Mouse (Mus musculus): ENCODE data around the gene Gzmb.
"Not testable (repeated sequence)": the region's sequence is repeated elsewhere in the genome, so short reads cannot be mapped to it uniquely, and the experiment has no call there.

The Gzmb gene

DNA sequence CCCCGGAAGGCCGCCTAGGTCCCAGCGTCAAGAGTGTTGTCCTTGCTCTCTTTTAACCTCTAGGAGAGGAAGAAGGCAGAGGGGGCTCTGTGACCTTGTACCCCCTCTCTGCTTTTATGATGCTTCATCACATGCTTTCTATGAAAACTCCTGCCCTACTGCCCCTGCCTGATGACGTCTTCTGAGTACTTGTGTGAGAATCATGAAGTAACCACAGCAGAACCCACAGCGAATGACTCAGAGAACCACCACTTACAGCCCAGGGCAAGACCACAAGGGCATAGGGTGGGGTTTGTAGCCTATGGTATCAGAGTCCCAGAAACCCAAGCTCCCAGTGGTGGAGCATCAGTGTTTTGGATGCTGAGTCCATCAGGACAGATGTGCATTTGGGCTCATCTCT is at the start of gene Gzmb:
Gene Gzmb (minus strand): TSS at position 108 of the 400 bp plus-strand sequence.
- DNase-seq: no peak

DNA sequence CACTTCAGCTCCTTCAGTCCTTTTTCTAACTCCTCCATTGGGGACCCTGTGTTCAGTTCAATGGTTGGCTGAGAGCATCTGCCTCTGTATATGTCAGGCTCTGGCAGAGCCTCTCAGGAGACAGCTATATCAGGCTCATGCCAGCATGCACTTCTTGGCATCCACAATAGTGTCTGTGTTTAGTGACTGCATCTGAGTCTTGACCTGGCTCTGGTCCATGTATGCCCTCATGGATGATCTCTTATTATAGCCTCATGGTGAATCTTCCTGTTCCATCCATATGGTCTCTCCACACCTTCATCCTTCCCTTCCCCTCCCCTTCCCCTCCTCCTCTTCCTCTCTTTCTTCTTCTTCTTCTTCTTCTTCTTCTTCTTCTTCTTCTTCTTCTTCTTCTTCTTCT is 49.7 kb upstream of the Gzmb start:
- not testable (repeated sequence) for DNase-seq

DNA sequence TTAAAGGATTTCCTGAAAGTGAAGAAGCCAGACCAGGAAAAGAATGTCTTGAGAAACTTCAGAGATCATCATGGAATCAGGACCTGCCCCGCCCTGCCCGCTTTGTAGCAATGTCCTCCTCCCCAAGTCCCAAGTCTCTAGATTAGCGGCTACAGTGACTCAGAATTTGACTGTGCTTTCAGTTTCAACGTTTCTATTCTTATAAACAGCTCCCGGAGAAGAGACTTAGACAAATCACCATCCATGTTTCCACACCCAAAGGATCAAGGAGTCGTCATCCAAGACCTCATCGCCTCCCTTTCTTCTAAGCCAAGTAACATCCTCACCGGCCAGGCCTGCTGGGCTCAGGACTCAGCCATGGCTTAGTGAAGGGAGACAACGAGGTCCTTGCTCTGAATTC is 48.2 kb upstream of the Gzmb start:
- DNase-seq: no peak

DNA sequence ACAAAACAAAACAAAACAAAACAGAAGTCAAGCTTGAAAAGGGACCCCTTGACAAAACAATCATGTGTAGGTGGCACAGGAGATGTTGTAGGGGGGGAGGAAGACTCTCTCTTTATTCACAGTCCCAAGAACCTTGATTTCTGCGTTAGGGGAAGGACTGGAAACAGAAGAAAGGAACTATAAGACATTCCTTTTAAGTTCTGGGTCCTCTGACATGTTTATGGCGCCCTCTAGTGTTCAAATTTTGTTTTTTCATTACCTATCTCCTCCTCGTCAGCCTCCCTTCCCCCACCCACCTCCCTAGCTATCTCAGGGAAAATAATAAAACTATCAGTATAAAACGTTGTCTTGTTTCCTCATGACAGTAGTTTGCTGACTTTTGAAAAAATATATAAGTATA is 42.1 kb upstream of the Gzmb start:
- DNase-seq: peak; percentile 13

DNA sequence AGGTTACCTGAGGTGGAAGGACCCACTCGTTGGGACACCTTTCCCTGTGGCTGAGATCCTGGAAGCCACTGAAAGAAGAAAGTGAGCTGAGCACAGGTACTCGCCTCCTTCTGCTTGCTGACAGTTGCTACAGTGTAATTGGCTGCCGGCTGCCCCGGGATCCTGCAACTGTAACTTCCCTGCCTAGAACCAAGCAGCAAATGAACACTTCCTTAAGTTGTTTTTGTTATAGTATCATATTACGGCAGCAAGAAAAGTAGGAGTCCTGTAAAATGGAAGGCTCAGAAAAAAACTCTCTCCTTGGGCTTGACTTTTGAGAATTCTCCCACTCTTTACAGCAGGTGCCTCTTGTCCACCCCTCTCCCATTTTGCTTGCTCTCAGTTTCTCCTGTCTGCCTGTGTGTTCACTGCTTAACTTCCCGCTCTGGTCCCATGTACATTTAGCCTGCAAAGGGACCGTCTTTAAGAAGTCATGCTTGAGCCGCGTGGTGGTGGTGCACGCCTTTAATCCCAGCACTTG is 41.5 kb upstream of the Gzmb start:
- DNase-seq: no peak

DNA sequence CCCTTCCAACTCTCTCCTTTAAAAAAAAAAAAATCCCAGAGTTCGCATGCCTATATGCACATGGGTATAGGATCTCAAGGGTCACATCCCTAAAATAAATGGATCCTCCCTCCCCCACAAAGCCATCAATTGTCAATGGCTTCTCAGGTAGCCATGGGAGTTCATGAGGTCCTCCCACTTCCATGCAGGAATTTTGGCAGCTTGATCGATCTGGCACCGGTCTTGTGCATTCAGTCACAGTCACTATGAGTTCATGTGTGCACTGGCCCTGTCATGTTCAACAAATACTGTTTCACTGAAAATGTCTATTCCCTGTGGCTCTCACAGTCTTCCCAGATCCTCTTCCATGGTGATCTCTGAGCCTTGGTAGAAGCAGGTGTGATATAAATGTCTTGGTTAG is 40.0 kb upstream of the Gzmb start:
- no peak for DNase-seq

DNA sequence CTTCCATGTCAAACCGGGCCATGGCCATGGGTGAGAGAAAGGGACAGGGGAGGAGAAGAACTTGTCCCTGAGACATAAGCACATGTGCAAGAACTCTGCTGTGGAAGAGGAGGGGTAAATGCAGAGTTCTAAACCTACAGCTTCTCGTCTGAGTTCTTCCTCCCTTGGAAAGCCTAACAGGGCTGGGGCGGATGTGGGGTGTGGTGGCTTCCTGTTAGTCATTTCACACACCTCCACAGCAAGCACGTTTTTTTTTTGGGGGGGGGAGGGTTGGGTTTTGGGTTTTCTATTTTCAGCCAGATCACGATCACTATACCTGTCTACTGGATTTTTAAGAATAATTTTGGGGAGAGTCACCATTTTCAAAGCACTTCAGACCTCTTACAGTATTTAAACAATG is 34.7 kb upstream of the Gzmb start:
- no peak for DNase-seq

DNA sequence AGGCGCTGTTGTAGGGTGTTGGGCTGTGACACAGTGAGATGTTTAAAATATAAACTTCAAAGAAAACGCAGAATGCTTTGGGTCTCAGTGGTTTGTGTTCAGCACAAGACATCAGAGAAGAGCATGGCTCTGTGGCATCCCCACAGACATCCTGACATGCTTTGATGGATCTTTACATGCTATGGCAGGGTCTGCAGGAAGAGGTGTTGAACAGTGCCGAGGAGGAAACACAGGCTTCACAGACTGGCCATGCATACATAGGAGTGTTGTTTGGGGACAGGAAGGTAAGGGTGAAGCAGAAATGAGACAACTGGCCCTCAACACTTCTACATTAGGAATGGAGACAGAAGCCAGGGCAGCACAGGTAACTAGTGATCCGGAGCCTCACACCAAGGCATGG is 34.0 kb upstream of the Gzmb start:
- no peak for DNase-seq

DNA sequence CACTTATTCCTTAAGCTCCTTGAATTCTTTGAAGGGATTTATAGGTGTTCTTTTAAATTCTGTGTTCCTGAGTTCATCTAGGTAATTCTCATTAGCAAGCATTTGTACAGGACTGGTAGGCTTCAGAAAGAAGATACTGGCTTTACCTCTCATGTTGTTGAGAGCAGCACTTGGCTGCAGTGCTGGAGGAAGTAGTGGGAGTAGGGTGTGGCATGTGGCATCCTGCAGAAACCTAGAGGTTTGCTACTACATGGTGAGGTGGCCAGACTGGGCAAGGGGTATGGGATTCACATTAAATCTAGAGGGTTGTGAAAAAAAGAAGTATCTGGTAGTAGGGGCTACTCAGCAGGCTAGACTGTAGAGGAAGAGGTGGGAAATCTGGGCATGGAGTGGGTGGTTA is 31.1 kb upstream of the Gzmb start:
- DNase-seq: no peak

DNA sequence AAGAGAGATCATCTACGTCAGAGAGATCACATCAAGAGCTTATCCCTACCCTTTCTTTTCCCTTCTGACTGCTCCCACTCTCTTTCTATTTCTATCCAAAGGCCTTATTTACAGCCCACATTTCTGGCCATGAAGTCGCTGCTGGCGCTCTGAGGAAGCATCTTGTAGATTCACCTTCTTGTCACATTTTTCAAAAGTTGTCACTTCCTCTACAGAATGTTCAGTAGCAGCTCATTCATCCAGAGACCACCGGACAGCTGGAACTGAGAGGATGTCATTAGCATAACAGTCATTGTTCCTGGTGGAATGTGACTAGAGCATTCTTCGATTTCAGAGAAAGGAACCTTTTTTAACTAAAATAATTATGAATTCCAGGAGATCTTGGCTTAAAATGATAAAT is 26.6 kb upstream of the Gzmb start:
- DNase-seq: peak; percentile 15

DNA sequence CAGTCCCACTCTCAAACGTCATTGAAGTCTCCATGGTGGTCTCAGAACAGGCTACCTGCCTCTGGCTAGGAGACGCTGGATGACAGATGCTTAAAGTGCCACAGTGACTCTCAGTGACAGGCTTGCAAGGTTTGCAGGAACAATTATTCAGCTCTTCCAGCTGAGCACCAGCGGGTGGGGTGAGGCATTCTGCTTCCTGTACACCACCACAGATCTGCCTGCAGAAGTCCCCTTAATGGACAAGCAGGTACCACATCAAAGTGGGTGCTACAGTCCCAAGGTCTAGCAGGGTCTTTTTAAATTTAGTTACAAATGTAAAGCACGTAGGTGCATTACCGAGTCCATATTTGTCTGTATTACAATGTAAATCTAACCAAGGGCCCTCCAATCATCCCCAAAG is 25.7 kb upstream of the Gzmb start:
- no peak for DNase-seq

DNA sequence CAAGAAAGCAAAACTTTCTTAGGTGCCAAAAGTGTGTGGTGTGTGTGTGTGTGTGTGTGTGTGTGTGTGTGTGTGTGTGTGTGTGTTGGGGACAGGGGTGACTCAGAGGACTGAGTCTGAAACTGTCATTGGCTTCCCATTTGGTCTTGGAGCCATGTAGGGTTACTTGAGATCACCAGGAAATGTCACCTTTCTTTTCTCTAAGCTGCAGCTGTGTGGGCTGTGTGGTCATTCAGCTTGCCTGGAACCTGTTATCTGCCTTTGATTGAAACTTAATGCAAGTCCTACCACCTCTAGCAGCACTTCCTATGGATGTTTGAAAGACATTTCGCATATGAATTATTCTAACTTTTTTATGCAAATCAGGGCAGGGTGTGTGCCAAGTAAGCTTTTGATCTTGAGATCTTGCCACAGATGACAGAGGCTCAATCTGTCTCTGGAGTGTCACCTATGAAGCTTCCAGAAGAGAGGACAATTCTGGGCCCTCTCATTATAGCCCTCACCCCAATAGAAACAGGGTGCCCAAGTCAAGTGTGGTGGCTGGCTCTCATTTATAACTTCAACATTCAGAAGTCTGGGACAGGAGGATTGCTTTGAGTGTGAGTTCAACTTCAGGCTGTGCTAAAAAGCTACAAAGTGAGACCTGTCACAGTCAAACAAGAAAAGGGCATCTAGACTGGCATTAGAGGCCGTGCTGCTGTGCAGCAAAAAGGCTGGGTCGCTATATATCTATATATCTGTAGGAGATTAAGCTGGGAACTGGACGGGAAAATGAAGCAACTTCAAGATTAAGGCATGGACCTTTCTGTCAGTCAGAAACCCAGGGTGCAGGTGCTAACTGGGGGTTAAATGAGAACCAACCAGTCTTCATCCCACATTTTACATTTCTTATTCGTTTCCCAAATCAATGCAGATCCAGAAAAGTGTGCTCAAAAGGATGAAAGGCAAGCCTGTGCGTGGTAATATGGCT is 22.6 kb upstream of the Gzmb start:
- no peak for DNase-seq

DNA sequence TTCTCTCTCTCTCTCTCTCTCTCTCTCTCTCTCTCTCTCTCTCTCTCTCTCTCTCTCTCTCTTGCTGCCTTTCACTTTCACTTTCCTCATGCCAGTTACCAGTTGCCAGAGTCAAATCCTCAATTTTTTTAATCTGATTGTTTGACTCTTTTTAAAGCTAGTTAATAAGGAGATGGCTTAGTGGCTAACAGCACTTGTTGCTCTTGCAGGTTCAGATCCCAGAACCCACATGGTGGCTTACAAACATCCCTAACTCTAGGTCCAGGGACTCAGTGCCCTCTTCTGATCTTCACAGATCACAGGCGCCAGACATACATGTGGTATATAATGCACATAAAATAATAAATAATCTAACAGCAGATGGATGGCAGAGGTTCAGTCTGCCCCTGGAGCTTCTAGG is 21.8 kb upstream of the Gzmb start:
- no peak for DNase-seq

DNA sequence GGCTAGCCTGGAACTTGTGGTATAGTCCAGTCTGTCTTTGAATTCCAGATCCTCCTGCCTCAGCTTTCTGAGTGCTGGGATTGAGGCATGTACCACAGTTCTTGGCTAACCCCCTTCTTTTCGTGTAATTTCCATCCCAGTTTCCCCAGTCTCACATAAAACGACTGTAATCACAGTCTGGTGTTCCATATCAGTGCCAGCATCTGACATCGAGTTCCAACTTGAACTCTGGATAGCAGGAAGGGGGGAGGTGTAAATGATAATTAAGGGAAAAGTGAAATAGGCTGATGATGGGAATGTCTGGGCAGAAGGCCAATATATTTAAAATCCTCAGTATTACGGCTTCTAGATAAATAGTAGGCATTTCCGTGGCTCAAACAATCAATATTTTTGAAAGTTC is 19.0 kb upstream of the Gzmb start:
- DNase-seq: no peak

DNA sequence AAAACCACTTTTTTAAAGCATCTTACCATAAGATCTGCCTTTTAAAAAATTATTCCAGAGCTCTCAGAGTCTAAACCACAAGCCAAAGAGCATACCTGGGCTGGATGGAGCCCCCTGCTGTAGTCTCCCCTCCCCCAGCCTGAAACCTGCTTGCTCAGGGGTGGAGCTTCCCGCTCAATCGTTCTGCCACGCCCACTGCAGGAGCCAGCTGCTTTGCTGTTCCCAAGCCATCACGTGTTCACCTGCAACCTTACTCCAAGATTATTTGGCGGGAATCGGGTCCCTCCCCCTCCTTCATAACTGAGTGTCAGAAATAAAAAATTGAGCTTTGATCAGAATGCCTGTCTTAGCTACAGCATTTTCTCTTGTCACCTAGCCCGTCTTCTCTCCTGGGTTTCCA is 16.6 kb upstream of the Gzmb start:
- DNase-seq: not testable (repeated sequence)

DNA sequence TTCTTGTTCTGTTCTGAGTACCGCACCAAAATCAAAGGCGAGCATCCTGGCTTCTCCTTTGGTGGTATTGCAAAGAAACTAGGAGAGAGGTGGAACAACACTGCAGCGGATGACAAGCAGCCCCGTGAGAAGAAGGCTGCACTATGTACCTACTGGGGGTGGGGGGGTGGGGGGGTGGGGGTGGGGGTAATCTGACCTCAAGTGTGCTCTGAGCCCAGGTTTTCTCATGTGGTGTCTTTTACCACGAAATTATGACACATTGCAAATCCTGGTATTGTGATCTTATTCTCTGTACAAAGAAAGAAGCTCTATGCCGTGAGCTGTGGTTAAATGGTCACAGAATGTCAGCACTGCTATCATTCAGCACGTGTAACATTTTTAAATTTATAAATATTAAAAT is 14.0 kb upstream of the Gzmb start:
- DNase-seq: not testable (repeated sequence)

DNA sequence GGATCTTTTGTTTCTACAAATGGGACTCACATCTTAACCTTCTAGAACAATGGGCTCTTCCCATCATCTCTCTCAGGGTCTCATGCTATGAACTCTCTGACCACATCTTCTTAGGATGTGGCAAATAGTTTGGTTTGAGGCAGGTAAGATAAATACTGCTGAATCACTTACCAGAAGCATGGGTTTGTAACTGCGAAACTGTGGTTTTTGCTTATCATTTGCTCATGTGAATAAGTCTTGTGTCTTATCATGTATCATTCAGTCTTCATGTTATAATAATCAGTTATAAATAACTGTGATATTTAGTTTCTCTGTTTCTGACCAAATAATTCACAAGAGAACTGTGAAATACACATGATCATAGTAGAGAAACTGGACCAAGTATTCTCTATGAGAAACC is 4.0 kb upstream of the Gzmb start:
- no peak for DNase-seq

DNA sequence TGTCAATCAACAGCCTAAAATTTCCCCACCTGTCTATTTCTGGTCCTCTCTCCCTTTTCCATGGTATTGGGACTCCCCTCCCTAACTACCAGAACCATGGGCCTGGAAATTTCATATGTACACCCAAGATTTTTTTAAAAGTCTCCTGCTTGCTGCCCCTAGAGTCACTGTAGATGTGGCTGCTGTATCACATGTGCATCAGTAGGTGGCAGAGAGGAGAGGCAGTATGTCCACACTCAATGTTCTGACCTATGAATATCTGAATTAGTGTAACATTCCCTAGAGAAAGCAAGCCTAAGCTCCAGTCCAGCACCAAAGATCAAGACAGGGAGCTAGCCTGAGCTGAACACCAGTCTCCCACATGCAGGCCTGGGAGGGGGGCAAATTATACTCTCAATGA is 21.7 kb downstream of the Gzmb start:
- no peak for DNase-seq

DNA sequence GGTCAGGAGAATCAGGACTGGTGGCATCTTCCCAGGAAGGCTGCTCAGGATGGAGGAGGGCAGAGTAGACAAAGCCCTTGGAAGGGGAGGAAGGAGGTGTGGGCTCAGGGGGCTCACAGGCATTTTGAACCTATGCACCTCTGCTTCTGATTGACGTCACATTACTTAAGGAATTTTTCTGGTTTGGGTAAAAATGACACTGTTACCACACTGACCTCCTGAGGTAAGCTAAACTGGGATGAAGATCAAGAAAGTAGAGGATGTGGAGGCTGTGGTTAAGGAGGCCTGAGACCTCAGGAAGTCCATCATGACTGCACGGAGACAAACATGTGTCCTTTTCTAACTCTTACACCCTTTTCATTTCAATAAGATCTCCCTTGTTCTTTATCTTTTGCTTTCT is 27.5 kb downstream of the Gzmb start, which contains the start of gene Gzmc:
Gene Gzmc (minus strand): TSS at position 101 of the 400 bp plus-strand sequence.
- DNase-seq: no peak

DNA sequence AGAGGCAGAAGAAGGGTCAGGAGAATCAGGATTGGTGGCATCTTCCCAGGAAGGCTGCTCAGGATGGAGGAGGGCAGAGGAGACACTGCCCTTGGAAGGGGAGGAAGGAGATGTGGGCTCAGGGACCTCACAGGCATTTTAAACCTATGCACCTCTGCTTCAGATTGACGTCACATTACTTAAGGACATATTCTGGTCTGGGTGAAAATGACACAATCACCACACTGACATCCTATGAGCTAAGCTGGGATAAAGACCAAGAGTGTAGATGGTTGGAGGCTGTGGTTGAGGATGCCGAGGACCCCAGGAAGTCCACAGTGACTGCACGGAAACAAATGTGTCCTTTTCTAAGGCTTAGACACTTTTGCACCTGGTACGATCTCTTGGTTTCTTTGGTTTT is 50.7 kb downstream of the Gzmb start, which contains the start of gene Gzmf:
Gene Gzmf (minus strand): TSS at position 101 of the 400 bp plus-strand sequence.
- no peak for DNase-seq

Measured in right cerebral cortex, adult 18-20 months (tissue).